ENCODE assay signal across 8 mouse cellular contexts in the genomic region with DNA sequence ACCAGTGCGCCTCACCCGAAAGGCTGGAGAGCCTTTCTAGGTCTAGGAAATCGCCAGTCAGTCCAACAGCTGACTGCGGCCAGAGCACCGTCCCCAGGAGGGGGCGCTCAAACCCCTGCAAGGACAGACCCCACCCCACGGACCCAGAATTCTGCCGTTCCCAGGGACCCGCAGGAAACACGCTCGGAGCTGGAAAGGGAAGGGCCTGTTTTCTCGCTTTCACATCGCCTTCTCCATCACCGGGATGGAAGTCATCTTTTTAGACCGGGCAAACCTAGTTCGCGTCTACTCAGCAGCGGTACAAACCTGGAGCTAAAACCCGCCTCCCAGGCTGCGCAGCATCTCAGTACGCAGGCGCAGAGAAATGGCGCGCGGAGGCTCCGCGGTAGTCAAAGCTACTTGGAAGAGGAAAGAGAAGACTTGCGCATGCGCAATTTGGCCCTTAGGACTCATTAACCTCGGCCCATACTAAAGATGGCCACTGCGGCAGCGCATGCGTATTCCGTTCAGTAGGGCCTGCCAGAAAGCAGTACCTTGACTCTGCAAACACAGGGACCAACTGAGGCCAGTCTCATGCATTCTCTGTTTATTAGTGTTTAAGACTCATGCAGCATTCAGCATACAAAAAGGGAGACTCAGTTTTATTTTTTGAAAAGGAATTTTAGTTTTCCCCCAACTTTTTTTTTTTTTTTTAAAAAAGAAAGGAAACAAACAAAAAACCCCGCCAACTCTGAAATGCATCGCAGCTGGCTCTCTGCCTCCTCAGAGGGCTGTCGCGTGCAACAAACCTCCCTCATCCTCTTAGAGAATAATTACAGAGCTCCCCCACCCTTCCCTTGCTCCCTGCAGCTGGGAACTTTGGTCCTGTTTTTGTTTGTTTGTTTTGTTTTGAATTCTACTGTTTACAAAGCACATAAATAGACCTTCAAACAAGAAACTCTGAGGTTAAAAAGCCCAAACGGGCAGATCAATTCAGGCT. TPM values are rescaled to one million over a fixed set of nuclear protein-coding genes. Genes with fewer than 3 reads are reported as not detected.
DNase-seq lines count a peak whose midpoint lies in the region; ATAC-seq lines count a peak whose summit lies in the region.

A gene (minus strand): TSS at position 382 of the 979 bp plus-strand sequence.

- no peaks in the 10 kb centered on the region for H3K27me3 ChIP-seq in heart, embryonic 14.5 days (ENCODE audit: control insufficient read depth, insufficient read depth, low read length)
- no peaks in the 10 kb centered on the region for H3K27me3 ChIP-seq in liver, embryonic 13.5 days
- H3K27me3 ChIP-seq in stomach, embryonic 16.5 days (ENCODE audit: control insufficient read depth, insufficient read depth, low read length): no peaks in the 10 kb centered on the region

- peak; percentile 100 for DNase-seq in c-Kit-negative CD71-positive TER-119-positive erythroid progenitor cells, embryonic 14.5 days (ENCODE audit: low read depth, low spot score)
- peak; percentile 96 for DNase-seq in fibroblast of lung, adult 2 months (ENCODE audit: low read depth)
- DNase-seq in kidney, postnatal 14 days: peak; percentile 99
- DNase-seq in liver, embryonic 13.5 days: peak; percentile 97
- DNase-seq in neural tube, embryonic 10.5 days (ENCODE audit: extremely low spot score, low spot score): peak; percentile 98

- peaks cover 34% of the 10 kb centered on the region for H3K36me3 ChIP-seq in heart, embryonic 14.5 days (ENCODE audit: control insufficient read depth, insufficient read depth, low read length)
- H3K36me3 ChIP-seq in liver, embryonic 13.5 days: peaks cover 32% of the 10 kb centered on the region
- peaks cover 8% of the 10 kb centered on the region; the same call in 1 of the 2 replicates for H3K36me3 ChIP-seq in stomach, embryonic 16.5 days (ENCODE audit: control insufficient read depth, insufficient read depth, low read length)

- H3K9me3 ChIP-seq in heart, embryonic 14.5 days (ENCODE audit: control insufficient read depth, low read length): no peaks in the 10 kb centered on the region
- no peaks in the 10 kb centered on the region for H3K9me3 ChIP-seq in liver, embryonic 13.5 days (replicated peaks)
- H3K9me3 ChIP-seq in stomach, embryonic 16.5 days (replicated peaks; ENCODE audit: control insufficient read depth, low read length): no peaks in the 10 kb centered on the region

- H3K27ac ChIP-seq in heart, embryonic 14.5 days (replicated peaks in 1 of 2; ENCODE audit: control insufficient read depth in 1 of 2, insufficient read depth in 1 of 2, low read depth in 2 of 2, low read length in 2 of 2): peak within 1 kb of the TSS; percentile 94 to 98
- H3K27ac ChIP-seq in liver, embryonic 13.5 days: peak within 1 kb of the TSS; percentile 93
- H3K27ac ChIP-seq in stomach, embryonic 16.5 days (ENCODE audit: low read length): peak within 1 kb of the TSS; percentile 98

- peak within 1 kb of the TSS; percentile 94 for H3K9ac ChIP-seq in heart, embryonic 14.5 days (ENCODE audit: low read length)
- peak within 1 kb of the TSS; percentile 94 for H3K9ac ChIP-seq in liver, embryonic 13.5 days
- peak within 1 kb of the TSS; percentile 91 for H3K9ac ChIP-seq in stomach, embryonic 16.5 days (ENCODE audit: low read length)

- H3K4me2 ChIP-seq in heart, embryonic 14.5 days (ENCODE audit: low read length): peak within 1 kb of the TSS; percentile 81
- H3K4me2 ChIP-seq in liver, embryonic 13.5 days: peak within 1 kb of the TSS; percentile 95
- peak within 1 kb of the TSS; percentile 85 for H3K4me2 ChIP-seq in stomach, embryonic 16.5 days (ENCODE audit: low read depth, low read length)

- peaks cover 27 to 55% of the 10 kb centered on the region in 2 experiments for H3K4me1 ChIP-seq in heart, embryonic 14.5 days (ENCODE audit: control insufficient read depth in 2 of 2, insufficient read depth in 2 of 2, low read length in 2 of 2)
- peaks cover 84% of the 10 kb centered on the region for H3K4me1 ChIP-seq in liver, embryonic 13.5 days (replicated peaks)
- H3K4me1 ChIP-seq in stomach, embryonic 16.5 days (ENCODE audit: control insufficient read depth, insufficient read depth, low read length): peaks cover 65% of the 10 kb centered on the region

- peak within 1 kb of the TSS; percentile 81 to 94 for H3K4me3 ChIP-seq in heart, embryonic 14.5 days (ENCODE audit: control insufficient read depth in 1 of 2, insufficient read depth in 1 of 2, low read depth in 1 of 2, low read length in 2 of 2)
- H3K4me3 ChIP-seq in liver, embryonic 13.5 days (replicated peaks): peak within 1 kb of the TSS; percentile 86
- peak within 1 kb of the TSS; percentile 63 for H3K4me3 ChIP-seq in stomach, embryonic 16.5 days (replicated peaks; ENCODE audit: low read length)

- peak; percentile 72 for ATAC-seq in CD4-positive, CD25-positive, alpha-beta regulatory T cell, adult 4 months
- ATAC-seq in heart, embryonic 14.5 days (ENCODE audit: insufficient number of reproducible peaks, insufficient read depth, low FRiP score, low read depth): peak; percentile 75
- ATAC-seq in liver, embryonic 13.5 days (ENCODE audit: low read depth): peak; percentile 81
- ATAC-seq in stomach, embryonic 16.5 days (ENCODE audit: insufficient read depth, low FRiP score): peak; percentile 88

- WGBS in heart, embryonic 14.5 days: 5% methylated on average over 39 of the region's 39 CpGs
- WGBS in liver, embryonic 13.5 days (ENCODE audit: insufficient replicate concordance): 5% methylated on average over 39 of the region's 39 CpGs
- WGBS in stomach, embryonic 16.5 days: 2% methylated on average over 39 of the region's 39 CpGs

RNA-seq across cellular contexts. Expression of the gene that starts here (rescaled TPM):
- 10 to 100 TPM; 49.2 to 70.1 TPM for polyA plus RNA-seq in CD4-positive, CD25-positive, alpha-beta regulatory T cell, adult 4 months (2017; shearing (Covaris generic))
- 23.1 and 25.4 TPM in 2 replicates for polyA plus RNA-seq in heart, embryonic 14.5 days (2014; fragmentation: Nextera tagmentation; extraction: Ambion mirVana)
- 38.7 and 50.1 TPM in 2 replicates for polyA plus RNA-seq in liver, embryonic 13.5 days (2015; fragmentation: Nextera tagmentation; extraction: Ambion mirVana)
- 43.5 and 56.6 TPM in 2 replicates for polyA plus RNA-seq in stomach, embryonic 16.5 days (2015; fragmentation: Nextera tagmentation; extraction: Ambion mirVana)

Comparison
In these comparisons a context has a peak if more than half of its experiments do, and no peak if none do; other contexts are left out.
1. Peak in every context shown above with its lines: DNase-seq, ATAC-seq, H3K4me3 ChIP-seq and H3K27ac ChIP-seq.